Mouse (Mus musculus) lung, embryonic 15.5 days (tissue): Measurements from ENCODE around the gene Fam124b. TPM values are rescaled to one million over a fixed set of nuclear protein-coding genes. Genes with fewer than 3 reads are reported as not detected.
A peak's percentile ranks its signal among the peaks of the same experiment; 100 is the strongest.

Experiments used
- ATAC-seq: fragments of 200-750 bp; cut with Nextera tagmentation; 2 replicates; pipeline ENCODE4 v1.8.0; 2017; ENCODE audit warnings: moderate number of reproducible peaks, borderline replicate concordance; ENCODE audit not compliant: low FRiP score, low TSS enrichment; ENCODE audit errors: extremely low read depth
- H3K27ac ChIP-seq: fragments of 300-500 bp; sonication (generic); 2 replicates; pipeline ENCODE4 v1.5.1; 2015; ENCODE audit warnings: moderate library complexity, mild to moderate bottlenecking, inconsistent platforms
- H3K27me3 ChIP-seq: fragments of 300-500 bp; sonication (generic); 2 replicates; pipeline ENCODE4 v1.6.1; 2015; ENCODE audit warnings: inconsistent platforms
- H3K36me3 ChIP-seq: fragments of 300-500 bp; sonication (generic); 2 replicates; pipeline ENCODE4 v1.6.1; 2015; ENCODE audit warnings: inconsistent platforms
- H3K4me1 ChIP-seq: fragments of 300-500 bp; sonication (generic); 2 replicates; pipeline ENCODE4 v1.6.1; 2015; ENCODE audit warnings: inconsistent platforms
- H3K4me2 ChIP-seq: fragments of 300-500 bp; sonication (generic); 2 replicates; pipeline ENCODE4 v1.6.1; 2015; ENCODE audit warnings: inconsistent platforms, mild to moderate bottlenecking, moderate library complexity
- H3K4me3 ChIP-seq: fragments of 300-500 bp; sonication (generic); 2 replicates; pipeline ENCODE4 v1.5.1; 2015; ENCODE audit warnings: mild to moderate bottlenecking, inconsistent platforms
- H3K9ac ChIP-seq: fragments of 300-500 bp; sonication (generic); 2 replicates; pipeline ENCODE4 v1.6.1; 2015; ENCODE audit warnings: inconsistent platforms
- H3K9me3 ChIP-seq: fragments of 300-500 bp; sonication (generic); 2 replicates; pipeline ENCODE4 v1.6.1; 2016; ENCODE audit warnings: inconsistent platforms
- WGBS: fragments of 180-500 bp; shearing (Covaris S2); methylation state at CpG from one replicate; pipeline ENCODE4 v1.1.7; 2015; 5-methylcytosine and 5-hydroxymethylcytosine counted together
- polyA plus RNA-seq: library from polyadenylated mRNA; unstranded; fragments of >200 nt; fragmentation: Nextera tagmentation; extraction: Ambion mirVana; gene quantifications from 2 replicates; pipeline ENCODE4 v1.2.1, GENCODE M21; 2015

The Fam124b gene
- 2.9 and 3.3 TPM in 2 replicates for polyA plus RNA-seq

DNA sequence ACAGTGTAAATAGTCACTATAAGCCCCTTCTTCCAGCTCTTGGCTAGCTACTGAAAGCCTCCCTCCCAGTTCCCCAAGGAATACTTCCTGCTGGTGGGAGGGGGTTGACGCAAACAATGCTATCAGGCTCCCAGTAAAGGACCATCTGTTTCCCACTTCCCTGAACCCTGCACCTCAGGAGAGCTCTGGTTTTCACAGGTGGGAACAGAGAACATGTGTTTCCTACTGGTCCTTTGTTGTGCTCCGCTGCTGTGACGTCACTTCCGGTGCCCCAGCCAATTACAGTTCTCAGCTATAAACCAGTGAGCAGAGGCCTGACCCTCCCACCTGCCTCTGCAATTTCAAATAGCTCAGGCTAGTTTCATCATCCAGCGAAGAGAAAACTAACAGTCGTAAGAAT lies at the start of gene Fam124b:
Gene Fam124b, minus strand, starts transcription at position 206 of the 400 bp plus-strand sequence.
- peak; percentile 75 for ATAC-seq
- Histone ChIP-seq H3K4me2 (no peak within 1 kb of the TSS), H3K27ac (peak within 1 kb of the TSS; percentile 76), H3K4me1 (peaks cover 5% of the 10 kb centered on the region; the same call in 1 of the 2 replicates), H3K9me3 (no peaks in the 10 kb centered on the region), H3K36me3 (no peaks in the 10 kb centered on the region), H3K27me3 (no peaks in the 10 kb centered on the region), H3K9ac (no peak within 1 kb of the TSS), H3K4me3 (no peak within 1 kb of the TSS)
- 60% methylated on average over 6 of the region's 6 CpGs for WGBS

DNA sequence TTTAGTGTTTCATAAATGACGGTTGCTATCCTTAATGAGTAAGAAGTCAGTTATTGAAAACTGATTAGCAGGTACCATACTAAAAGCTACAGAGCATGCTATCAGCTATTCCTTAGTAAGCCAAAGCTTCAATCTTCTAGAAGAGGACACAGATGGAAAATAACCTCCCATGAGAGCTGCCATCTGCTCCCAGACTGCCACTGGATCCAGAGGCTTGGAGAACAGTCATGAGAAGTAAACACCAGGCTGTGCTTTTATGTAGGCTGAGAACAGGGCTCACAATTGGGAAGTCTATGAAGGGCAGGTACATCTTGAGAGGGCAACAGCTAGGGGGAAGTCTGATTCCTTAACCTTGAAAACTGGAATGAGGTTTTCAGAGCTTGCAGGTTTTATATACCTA lies 42.2 kb upstream of the Fam124b start:
- WGBS: 81% methylated on average over 1 of the region's 1 CpGs
- Histone ChIP-seq H3K27me3 (no peaks in the 10 kb centered on the region), H3K4me3 (no peak overlapping the region), H3K4me1 (no peaks in the 10 kb centered on the region), H3K9ac (no peak overlapping the region), H3K36me3 (peaks cover 3% of the 10 kb centered on the region; the same call in 1 of the 2 replicates), H3K9me3 (no peaks in the 10 kb centered on the region), H3K4me2 (no peak overlapping the region), H3K27ac (no peak overlapping the region)
- no peak for ATAC-seq

DNA sequence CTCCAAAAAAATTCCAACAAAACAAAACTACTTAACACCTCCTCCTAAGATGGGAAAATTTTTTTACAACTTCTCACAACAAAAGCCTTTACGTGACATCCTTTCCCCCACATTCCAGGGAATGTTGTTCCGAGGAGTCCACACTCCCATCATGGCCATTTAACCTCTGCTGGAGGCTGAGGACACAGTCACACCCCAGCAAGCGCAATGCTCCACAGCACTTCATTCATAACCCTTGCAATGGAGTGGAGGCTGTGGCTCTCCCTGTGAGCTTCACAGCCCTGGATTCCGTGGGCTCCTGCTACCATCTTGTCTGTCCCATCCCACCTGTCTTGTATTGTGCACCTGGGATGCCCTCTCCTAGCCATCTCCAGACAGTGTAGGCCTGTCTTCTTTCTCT lies 40.4 kb upstream of the Fam124b start:
- no peak overlapping the region for H3K4me3 ChIP-seq
- no peaks in the 10 kb centered on the region; the same call in 1 of the 2 replicates for H3K36me3 ChIP-seq
- no peak overlapping the region for H3K27ac ChIP-seq
- WGBS: 63% methylated on average over 4 of the region's 4 CpGs
- no peaks in the 10 kb centered on the region for H3K4me1 ChIP-seq
- no peak overlapping the region for H3K4me2 ChIP-seq
- H3K9me3 ChIP-seq: no peaks in the 10 kb centered on the region
- ATAC-seq: no peak
- no peaks in the 10 kb centered on the region for H3K27me3 ChIP-seq
- no peak overlapping the region for H3K9ac ChIP-seq

DNA sequence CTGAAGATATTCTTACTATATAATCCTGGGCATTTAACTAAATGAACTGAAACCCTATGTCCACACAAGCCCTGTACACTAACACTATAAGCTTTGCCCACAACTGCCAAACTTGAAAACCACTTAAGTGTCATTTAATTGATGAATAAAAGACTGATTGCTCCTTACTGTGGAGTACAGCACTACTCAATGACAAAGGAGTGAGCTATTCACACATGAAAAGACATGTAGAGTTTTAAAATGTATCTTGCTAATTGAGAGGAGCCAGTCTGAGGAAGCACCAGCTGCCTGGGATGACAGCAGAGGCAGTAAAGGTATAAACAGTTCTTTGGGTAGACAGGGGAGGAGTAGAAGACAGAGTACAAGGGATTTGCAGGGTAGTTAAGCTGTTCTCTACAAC lies 35.0 kb upstream of the Fam124b start:
- H3K9ac ChIP-seq: no peak overlapping the region
- no peaks in the 10 kb centered on the region for H3K27me3 ChIP-seq
- H3K4me3 ChIP-seq: no peak overlapping the region
- H3K9me3 ChIP-seq: no peaks in the 10 kb centered on the region
- H3K4me2 ChIP-seq: no peak overlapping the region
- no peak for ATAC-seq
- H3K27ac ChIP-seq: no peak overlapping the region
- no peaks in the 10 kb centered on the region for H3K4me1 ChIP-seq
- no peaks in the 10 kb centered on the region for H3K36me3 ChIP-seq

DNA sequence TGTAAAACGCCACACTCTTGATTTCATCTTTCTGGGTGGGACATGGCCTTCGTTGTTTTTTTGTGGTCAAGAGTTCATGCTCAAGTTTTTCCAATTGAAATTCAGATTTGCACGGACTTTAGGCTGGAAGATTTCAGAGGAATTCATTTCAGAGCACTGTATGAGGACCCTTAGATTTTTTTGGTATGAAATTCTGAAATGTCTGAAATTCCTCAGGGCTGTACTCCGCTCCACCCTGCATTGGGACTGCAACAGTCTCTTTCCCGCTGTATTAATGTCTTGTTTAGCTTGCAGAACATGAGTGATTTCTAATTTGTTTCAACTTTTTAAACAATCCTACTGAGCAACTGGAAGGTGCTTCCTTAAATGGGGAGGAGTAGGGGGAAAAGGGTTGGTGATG lies 32.0 kb upstream of the Fam124b start:
- ATAC-seq: no peak
- WGBS: 54% methylated on average over 5 of the region's 5 CpGs
- no peaks in the 10 kb centered on the region for H3K9me3 ChIP-seq

DNA sequence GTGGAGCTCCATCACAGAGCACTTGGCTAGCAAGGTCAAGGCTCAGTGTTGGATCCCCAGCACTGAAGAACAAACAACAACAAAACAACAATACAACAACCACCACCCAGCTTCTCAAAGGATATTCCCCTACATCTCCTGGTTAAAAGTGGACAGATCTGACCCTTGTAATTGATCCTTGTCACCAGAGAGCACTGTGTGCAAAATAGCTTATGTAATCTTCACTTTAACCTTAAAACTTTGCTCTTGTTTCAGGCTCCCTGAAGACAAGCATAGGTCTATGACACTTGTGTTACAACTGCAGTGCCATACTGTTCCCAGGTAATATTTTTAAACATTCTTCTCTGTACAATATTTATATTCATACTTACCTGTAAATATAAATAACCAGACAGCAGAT lies 28.9 kb upstream of the Fam124b start:
- Histone ChIP-seq H3K9ac (no peak overlapping the region), H3K4me2 (no peak overlapping the region), H3K27ac (no peak overlapping the region), H3K27me3 (no peaks in the 10 kb centered on the region), H3K9me3 (no peaks in the 10 kb centered on the region), H3K36me3 (no peaks in the 10 kb centered on the region), H3K4me1 (no peaks in the 10 kb centered on the region), H3K4me3 (no peak overlapping the region)
- ATAC-seq: no peak

More for the DNA sequence above, 32.0 kb upstream of the Fam124b start:
- Histone ChIP-seq H3K27me3 (no peaks in the 10 kb centered on the region), H3K27ac (peak overlapping the region; percentile 5; the same call in 1 of the 2 replicates), H3K36me3 (no peaks in the 10 kb centered on the region), H3K4me1 (no peaks in the 10 kb centered on the region), H3K9ac (no peak overlapping the region), H3K4me2 (no peak overlapping the region), H3K4me3 (no peak overlapping the region)

DNA sequence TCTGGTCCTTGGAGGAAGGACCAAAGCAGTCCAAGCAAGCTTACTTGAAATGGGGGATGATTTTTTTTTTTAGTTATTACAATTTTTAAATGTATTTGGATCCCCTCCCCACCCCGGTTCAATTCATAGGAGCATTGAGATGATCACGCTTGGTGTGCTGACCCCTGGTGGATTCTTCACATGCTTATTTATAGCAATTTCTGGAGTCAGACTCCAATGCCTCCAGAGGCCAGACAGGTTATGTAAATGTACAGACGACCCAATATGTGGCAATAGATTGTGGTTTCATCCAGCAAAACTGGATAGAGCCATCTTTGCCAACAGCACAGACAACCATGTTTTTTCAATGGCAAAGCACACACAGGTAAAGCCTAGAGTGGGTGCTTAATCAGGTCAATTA lies 25.9 kb upstream of the Fam124b start:
- H3K9ac ChIP-seq: no peak overlapping the region
- 49% methylated on average over 3 of the region's 3 CpGs for WGBS
- no peaks in the 10 kb centered on the region for H3K9me3 ChIP-seq
- H3K36me3 ChIP-seq: no peaks in the 10 kb centered on the region
- H3K4me3 ChIP-seq: no peak overlapping the region
- no peak for ATAC-seq
- H3K27me3 ChIP-seq: no peaks in the 10 kb centered on the region
- H3K4me1 ChIP-seq: no peaks in the 10 kb centered on the region
- H3K4me2 ChIP-seq: no peak overlapping the region
- H3K27ac ChIP-seq: no peak overlapping the region

DNA sequence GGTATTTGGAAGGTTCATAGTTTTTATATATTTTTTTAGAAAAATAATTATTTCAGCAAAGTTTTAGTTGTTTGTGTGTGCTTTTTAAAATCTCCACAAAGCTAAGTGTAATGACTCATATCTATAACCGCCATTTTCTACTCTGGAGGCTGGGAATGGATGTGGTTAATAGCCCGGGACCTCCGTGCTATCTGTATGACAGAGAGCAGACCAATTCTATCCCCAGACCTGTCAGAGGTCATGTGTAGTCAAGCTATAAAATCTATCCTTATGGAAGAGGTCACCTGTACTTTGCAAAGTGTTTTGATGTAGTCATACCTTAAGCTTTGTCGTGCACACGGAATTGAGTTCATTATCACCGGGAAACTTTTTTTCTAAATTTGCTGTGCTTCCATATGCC lies 23.3 kb upstream of the Fam124b start:
- 88% methylated on average over 6 of the region's 6 CpGs for WGBS
- Histone ChIP-seq H3K4me3 (no peak overlapping the region), H3K9me3 (no peaks in the 10 kb centered on the region), H3K9ac (no peak overlapping the region), H3K27ac (no peak overlapping the region), H3K4me2 (no peak overlapping the region), H3K36me3 (no peaks in the 10 kb centered on the region), H3K4me1 (no peaks in the 10 kb centered on the region), H3K27me3 (no peaks in the 10 kb centered on the region)
- ATAC-seq: no peak

DNA sequence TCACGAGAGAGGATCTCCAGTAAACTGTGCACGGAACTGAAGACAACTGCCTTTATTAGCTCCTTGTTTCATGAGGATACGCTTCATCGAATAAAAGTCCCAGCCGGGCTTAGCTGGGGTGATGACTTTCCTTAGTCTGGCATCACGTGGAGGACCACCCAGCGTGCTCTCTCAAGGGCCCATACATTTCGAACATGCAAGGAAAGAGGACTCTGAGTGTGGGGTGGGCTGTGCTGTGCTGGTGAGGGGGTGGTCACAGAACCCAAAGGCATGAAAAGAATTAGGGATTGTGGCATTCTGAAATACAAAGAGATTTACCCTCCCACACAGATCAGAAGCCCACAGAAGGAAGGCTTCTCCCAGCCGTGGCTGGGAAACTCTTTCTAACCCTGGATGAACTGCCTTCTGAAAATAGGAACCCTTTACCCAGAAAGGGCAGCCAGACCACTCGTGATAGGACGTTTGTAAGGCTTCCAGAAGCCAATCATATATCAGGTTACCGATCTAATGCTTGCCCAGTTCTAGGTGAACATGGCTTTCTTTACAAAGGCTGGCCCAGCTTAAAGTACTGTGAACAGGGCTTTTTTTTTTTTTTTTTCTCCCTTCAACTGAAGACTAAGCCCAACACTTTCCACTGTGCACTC lies 21.9 kb upstream of the Fam124b start:
- Histone ChIP-seq H3K36me3 (no peaks in the 10 kb centered on the region), H3K27ac (no peak overlapping the region), H3K27me3 (no peaks in the 10 kb centered on the region), H3K4me3 (no peak overlapping the region), H3K9me3 (no peaks in the 10 kb centered on the region), H3K4me2 (no peak overlapping the region), H3K4me1 (no peaks in the 10 kb centered on the region), H3K9ac (no peak overlapping the region)
- 44% methylated on average over 12 of the region's 12 CpGs for WGBS
- ATAC-seq: no peak

DNA sequence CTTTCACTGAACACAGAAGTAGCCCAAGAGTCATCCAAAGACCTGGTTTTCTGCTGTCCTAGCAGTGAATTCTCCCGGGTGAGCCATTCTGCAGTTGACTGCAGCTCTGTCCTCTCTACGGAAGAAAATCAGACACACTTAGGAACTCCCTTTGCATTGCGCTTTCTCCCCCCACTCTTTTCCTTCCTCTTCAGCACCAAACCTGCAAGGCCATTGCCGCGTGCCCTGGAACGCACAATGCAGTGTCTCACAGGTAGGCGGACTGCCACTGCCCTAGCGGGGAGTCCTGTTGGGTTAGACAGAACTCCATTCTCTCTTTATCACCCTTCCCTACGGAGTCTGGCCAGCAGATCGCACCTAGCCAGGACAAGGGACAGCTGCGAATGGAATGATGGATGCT lies 21.2 kb upstream of the Fam124b start:
- Histone ChIP-seq H3K9me3 (no peaks in the 10 kb centered on the region), H3K4me1 (no peaks in the 10 kb centered on the region), H3K4me3 (no peak overlapping the region), H3K27ac (no peak overlapping the region), H3K36me3 (no peaks in the 10 kb centered on the region), H3K4me2 (no peak overlapping the region), H3K9ac (no peak overlapping the region), H3K27me3 (no peaks in the 10 kb centered on the region)
- 76% methylated on average over 11 of the region's 11 CpGs for WGBS
- ATAC-seq: no peak

DNA sequence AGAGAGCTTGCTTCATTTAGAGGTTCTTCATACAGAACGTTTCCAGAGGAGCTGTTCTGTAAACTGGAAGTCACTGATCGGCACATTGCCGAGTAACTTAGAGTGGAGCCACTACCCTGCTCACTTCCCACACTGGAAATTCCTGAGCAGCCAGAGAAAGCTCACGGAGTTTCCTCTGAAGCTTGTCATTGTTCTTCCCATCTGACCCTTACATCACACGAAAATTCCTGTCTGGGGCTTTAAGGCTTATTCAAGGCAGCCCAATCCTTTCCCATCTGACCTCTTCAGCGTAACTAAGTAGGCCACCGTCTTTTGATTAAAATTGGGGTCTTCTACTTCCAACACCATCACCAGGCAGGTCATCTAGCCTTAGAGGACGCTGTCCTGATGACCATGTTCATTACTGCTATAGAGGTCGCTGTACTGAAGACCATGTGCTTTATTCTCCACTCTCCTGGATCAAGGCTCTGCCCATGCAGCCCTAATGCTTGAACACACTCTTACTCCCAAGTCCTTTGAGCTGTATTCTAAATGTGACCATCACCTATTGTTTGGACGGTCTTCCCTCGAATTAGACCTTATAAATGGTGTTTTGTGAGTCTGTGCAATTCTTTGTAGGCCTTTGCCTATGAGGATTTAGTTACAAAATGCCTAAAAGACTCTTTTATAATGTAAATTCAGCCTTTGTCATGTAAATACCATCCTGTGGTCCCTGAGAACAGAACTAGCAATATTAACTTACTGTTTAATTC lies 18.9 kb upstream of the Fam124b start:
- Histone ChIP-seq H3K4me3 (no peak overlapping the region), H3K27me3 (no peaks in the 10 kb centered on the region), H3K4me1 (no peaks in the 10 kb centered on the region), H3K9ac (no peak overlapping the region), H3K27ac (no peak overlapping the region), H3K9me3 (no peaks in the 10 kb centered on the region), H3K36me3 (no peaks in the 10 kb centered on the region), H3K4me2 (no peak overlapping the region)
- ATAC-seq: no peak
- 54% methylated on average over 11 of the region's 11 CpGs for WGBS

DNA sequence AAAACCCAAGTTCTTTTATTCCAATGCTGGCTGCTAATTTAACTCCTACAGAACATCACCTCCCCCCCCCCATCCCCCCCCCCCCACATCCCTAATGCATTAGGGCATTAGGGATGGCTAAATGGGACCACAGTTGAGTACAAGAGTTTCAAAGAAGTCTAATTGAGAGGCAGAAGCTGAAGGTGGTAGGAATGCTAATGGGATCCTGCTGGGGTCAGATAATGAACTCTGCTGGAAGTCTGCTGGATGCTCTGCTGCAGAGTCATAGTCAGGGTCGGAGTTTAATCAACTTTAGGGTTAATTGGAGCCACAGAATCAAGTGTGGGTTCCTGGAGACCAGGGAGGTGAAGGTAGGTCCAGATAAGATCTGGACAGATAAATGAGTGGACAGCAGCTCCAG lies 17.9 kb upstream of the Fam124b start:
- no peak for ATAC-seq
- no peaks in the 10 kb centered on the region for H3K9me3 ChIP-seq
- no peaks in the 10 kb centered on the region for H3K27me3 ChIP-seq
- no peaks in the 10 kb centered on the region for H3K4me1 ChIP-seq
- 4% methylated on average over 1 of the region's 1 CpGs for WGBS
- no peaks in the 10 kb centered on the region for H3K36me3 ChIP-seq
- no peak overlapping the region for H3K9ac ChIP-seq
- no peak overlapping the region for H3K27ac ChIP-seq
- H3K4me3 ChIP-seq: no peak overlapping the region
- H3K4me2 ChIP-seq: no peak overlapping the region
